Mouse (Mus musculus) ovary, postnatal 36 days (tissue): Measurements from ENCODE around the gene Rnf208.

Experiments
- DNase-seq: peaks from one replicate; pipeline ENCODE4 v3.0.0; 2022; ENCODE audit warnings: low spot score, mixed read lengths

Gene Rnf208

DNA sequence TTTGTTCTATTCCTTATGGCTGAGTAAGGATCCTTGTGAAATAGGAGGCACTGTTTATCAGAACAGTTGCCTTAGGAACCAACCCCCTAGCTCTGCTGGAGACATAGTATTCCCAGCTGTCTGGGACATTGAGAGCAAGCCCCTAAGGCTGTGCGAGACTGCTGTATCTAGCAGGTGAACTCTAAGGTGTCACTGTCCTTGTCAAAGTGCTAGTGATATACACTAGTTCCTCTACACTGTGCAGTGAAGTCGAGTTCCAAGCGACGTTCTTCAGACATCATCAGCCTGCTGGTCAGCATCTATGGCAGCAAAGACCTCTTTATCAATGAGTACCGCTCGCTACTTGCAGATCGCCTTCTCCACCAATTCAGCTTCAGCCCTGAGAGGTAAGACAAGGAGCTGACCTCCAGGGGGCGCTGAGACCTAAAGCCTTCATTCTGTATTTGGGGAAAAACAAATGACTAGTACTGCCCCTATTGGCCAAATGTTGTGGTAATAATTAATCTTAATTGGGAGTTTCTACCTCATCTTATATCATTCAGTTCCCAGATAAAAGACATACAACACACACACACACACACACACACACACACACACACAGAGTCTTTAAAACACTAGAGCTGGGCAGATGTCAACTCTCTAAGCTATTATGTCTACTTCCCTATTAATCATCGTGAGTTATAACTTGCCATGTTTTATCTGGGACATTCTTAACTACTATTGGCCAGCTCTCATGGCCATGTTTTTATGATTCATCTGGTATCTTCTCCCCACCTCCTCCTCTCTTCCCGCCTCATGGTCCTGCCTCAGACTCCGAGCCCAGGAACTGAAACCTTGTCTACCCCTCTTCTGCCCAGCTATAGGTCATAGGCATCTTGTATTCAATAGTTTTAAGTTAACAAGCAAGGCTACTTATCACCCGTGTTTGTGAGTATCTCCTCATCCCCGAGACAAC is 37.1 kb downstream of the Rnf208 start:
- DNase-seq: peak; percentile 75

GRCm38 (mm10) chr2:25285551-25285950 is 43.5 kb downstream of the Rnf208 start:
- no peak for DNase-seq

- DNase-seq: peak; percentile 5
Observed at GRCm38 (mm10) chr2:25286314-25286713, 44.3 kb downstream of the Rnf208 start.

GRCm38 (mm10) chr2:25286837-25287636 is 45.0 kb downstream of the Rnf208 start:
- DNase-seq: peak; percentile 29

DNA sequence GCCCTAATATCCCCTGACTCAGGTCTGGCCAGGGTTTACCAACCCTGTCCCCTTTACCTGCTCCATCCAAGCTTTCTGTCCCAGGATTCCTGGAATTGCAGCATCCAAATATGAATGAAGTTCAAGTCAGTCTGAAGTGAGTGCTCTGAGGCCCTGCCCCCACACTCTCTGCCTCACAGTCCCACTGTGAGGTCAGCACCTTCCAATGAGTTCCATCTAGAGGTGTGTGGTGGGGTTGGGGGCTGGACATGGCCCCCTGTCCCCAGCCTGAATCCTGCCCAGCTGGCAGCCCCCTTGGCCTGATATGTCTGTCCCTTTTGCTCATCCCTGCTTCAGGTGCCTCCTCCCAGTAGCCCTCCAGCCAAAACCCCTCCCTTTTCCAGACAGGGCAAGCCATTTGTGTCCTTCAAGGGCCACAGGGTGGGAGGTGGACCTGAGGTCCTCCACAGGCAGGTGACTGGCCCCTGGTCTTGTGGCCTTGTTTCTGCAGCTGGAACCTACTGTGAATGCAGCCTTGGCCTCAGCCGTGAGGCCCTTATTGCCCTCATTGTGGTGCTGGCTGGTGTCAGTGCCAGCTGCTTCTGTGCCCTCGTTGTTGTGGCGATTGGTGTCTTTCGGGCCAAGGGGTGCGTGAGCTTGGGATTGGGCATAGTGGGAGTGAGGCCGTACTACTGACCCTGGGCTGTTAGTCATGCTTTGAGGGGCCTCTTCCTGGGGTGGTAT is 46.0 kb downstream of the Rnf208 start, which contains the start of gene Tmem210:
Gene Tmem210, plus strand, starts transcription at position 219 of the 723 bp plus-strand sequence.
- DNase-seq: no peak

DNA sequence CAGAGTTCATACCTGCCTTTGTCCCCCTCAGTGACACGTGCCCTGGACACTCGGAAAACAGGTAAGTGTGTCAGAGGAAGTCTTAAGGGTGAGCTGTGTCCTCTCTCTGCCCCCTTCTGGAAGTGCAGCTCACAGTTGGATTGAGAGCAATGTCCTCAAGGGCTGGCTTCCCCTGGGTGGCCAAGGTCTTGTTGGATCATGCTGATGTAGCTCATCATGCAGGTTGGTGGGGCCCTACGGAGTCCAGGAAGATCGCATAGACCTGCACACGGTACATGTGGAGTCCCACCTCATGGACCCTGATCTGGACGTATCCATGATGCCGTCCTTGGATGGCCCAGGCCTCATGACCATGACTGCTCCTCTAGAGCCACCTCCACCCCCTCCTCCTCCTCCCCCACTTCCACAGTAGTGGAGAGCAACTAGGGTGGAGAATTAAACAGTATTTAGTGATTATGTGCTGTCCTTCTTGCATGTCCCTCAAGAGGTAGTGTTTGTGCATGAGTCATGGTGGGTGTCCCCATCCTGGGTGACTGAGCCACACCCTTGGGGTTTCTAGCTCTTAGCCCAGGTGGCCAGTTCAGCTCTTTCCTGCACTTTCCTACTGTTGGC is 46.8 kb downstream of the Rnf208 start:
- no peak for DNase-seq

- peak; percentile 53 for DNase-seq
Observed at GRCm38 (mm10) chr2:25289651-25290050, 47.6 kb downstream of the Rnf208 start, which contains the start of gene Lrrc26. Lrrc26 (plus strand) TSS chr2:25289915.

- DNase-seq: no peak
Observed at GRCm38 (mm10) chr2:25290101-25290815, 48.2 kb downstream of the Rnf208 start.

- no peak for DNase-seq
Observed at GRCm38 (mm10) chr2:25290816-25291130, 48.7 kb downstream of the Rnf208 start.

- no peak for DNase-seq
Observed at GRCm38 (mm10) chr2:25291184-25292053, 49.4 kb downstream of the Rnf208 start.

- no peak for DNase-seq
Observed at GRCm38 (mm10) chr2:25292054-25292544, 50.0 kb downstream of the Rnf208 start.

DNA sequence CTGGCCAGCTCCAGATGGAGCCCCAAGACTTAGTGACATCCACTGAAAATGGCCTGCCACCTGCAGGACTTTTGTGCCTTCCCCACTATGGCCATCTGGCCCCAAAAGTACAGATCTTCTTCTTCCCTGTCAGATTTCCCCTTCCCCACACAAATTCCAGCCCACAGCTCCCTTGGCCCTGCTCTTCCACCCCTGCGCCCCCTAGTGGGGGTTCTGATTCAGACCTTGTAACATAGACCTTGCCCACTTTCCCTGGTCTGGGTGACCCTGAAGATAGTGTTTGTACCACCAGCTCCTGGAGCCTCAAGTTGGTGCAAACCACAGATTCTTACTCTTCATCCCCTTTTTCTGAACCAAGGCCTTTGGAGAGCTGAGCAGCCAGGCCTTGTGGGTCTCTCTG is 50.8 kb downstream of the Rnf208 start:
- peak; percentile 63 for DNase-seq

DNA sequence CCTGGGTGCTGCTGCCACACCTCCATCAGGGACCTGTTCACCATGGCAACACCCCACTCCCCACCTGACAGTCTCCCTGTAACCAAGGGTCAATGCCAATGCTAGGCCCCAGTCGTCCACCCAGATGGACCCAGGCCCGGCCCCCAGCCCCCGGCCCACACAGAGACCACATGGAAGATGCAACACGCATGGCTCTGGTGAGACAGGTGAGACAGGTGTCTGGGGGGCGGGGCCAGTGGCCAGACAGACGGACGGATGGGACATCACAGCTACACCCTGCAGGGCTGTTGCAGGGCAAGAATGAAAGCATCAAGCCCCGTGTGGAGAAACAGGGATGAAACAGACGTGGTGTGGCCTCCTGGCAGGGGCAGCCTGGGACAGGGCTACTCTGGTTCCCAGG is 51.7 kb downstream of the Rnf208 start:
- no peak for DNase-seq
